Mouse (Mus musculus) stomach, embryonic 14.5 days (tissue): ENCODE data around the gene Trpc4ap. TPM values are rescaled to one million over a fixed set of nuclear protein-coding genes. Genes with fewer than 3 reads are reported as not detected.

ENCODE experiments used
- ATAC-seq: fragments of 200-750 bp; cut with Nextera tagmentation; 2 replicates; pipeline ENCODE4 v1.8.0; 2017; ENCODE audit warnings: low read depth, moderate TSS enrichment; ENCODE audit not compliant: insufficient number of reproducible peaks, insufficient read depth, low FRiP score
- H3K27ac ChIP-seq: fragments of 300-500 bp; sonication (generic); 2 replicates; pipeline ENCODE4 v1.5.1; 2014; ENCODE audit warnings: mild to moderate bottlenecking, low read length, moderate library complexity, mixed read lengths
- H3K27me3 ChIP-seq: fragments of 300-500 bp; sonication (generic); 2 replicates; pipeline ENCODE4 v1.6.1; 2014; ENCODE audit warnings: low read length, control low read depth, mixed read lengths; ENCODE audit not compliant: control insufficient read depth, insufficient read depth
- H3K36me3 ChIP-seq: fragments of 300-500 bp; sonication (generic); 2 replicates; pipeline ENCODE4 v1.6.1; 2014; ENCODE audit warnings: mild to moderate bottlenecking, control low read depth, low read length, moderate library complexity, mixed read lengths; ENCODE audit not compliant: control insufficient read depth, insufficient read depth
- H3K4me1 ChIP-seq: fragments of 300-500 bp; sonication (generic); 2 replicates; pipeline ENCODE4 v1.6.1; 2014; ENCODE audit warnings: low read length, control low read depth, mixed read lengths; ENCODE audit not compliant: control insufficient read depth, insufficient read depth
- H3K4me2 ChIP-seq: fragments of 300-500 bp; sonication (generic); replicated peaks from 2 replicates; pipeline ENCODE4 v1.6.1; 2014; ENCODE audit warnings: low read depth, low read length, control low read depth
- H3K4me3 ChIP-seq: fragments of 300-500 bp; sonication (generic); 2 replicates; pipeline ENCODE4 v1.5.1; 2014; ENCODE audit warnings: low read depth, low read length, control low read depth
- H3K9ac ChIP-seq: fragments of 300-500 bp; sonication (generic); replicated peaks from 2 replicates; pipeline ENCODE4 v1.6.1; 2014; ENCODE audit warnings: low read depth, mild to moderate bottlenecking, control low read depth, low read length, moderate library complexity, mixed read lengths
- H3K9me3 ChIP-seq: fragments of 300-500 bp; sonication (generic); 2 replicates; pipeline ENCODE4 v1.6.1; 2016; ENCODE audit warnings: low read depth, low read length, control low read depth; ENCODE audit not compliant: control insufficient read depth
- WGBS: fragments of 180-500 bp; shearing (Covaris S2); extraction: QIAGEN DNeasy Blood & Tissue Kit; methylation state at CpG from one replicate; pipeline ENCODE4 v1.1.7; 2014; 5-methylcytosine and 5-hydroxymethylcytosine counted together
- polyA plus RNA-seq: library from polyadenylated mRNA; unstranded; fragments of >200 nt; fragmentation: Nextera tagmentation; extraction: Ambion mirVana; gene quantifications from 2 replicates; pipeline ENCODE4 v1.2.1, GENCODE M21; 2014

Trpc4ap gene
- polyA plus RNA-seq, 1 experiment from 2014 or later, result 137 TPM

DNA sequence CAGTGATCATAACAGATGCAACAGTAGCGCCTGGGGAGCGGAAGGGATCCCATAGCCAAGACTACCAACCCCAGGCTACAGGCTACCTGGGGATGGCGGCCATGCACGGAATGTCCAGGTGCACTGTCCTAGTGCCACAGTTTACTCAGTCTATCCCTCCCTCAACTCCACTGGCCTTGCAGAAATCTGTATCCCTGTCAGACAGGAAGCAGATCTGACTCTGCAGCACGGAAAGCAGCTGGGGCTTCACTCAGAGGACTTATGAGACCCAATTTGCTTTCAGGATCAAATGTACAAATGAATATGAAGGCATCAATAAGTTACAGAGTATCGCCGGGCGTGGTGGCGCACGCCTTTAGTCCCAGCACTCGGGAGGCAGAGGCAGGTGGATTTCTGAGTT, 4.4 kb downstream of the Trpc4ap start:
- no peak overlapping the region for H3K4me3 ChIP-seq
- H3K4me2 ChIP-seq, result no peak overlapping the region
- peaks cover 13% of the 10 kb centered on the region for H3K4me1 ChIP-seq
- no peak overlapping the region for H3K9ac ChIP-seq
- 92% methylated on average over 11 of the region's 11 CpGs for WGBS
- no peaks in the 10 kb centered on the region for H3K9me3 ChIP-seq
- no peak overlapping the region for H3K27ac ChIP-seq
- no peaks in the 10 kb centered on the region for H3K27me3 ChIP-seq
- no peaks in the 10 kb centered on the region; the same call in 1 of the 2 replicates for H3K36me3 ChIP-seq
- ATAC-seq, result no peak

- Histone ChIP-seq H3K4me1 (peaks cover 13% of the 10 kb centered on the region), H3K27ac (no peak overlapping the region), H3K4me2 (no peak overlapping the region), H3K36me3 (no peaks in the 10 kb centered on the region; the same call in 1 of the 2 replicates), H3K9me3 (no peaks in the 10 kb centered on the region), H3K27me3 (no peaks in the 10 kb centered on the region), H3K4me3 (no peak overlapping the region), H3K9ac (no peak overlapping the region)
- ATAC-seq, result no peak
- 84% methylated on average over 5 of the region's 5 CpGs for WGBS
Measured at GRCm38 (mm10) chr2:155686572-155686971, 5.6 kb downstream of the Trpc4ap start.

GRCm38 (mm10) chr2:155683821-155684220, 8.4 kb downstream of the Trpc4ap start:
- Histone ChIP-seq H3K4me1 (no peaks in the 10 kb centered on the region), H3K4me2 (no peak overlapping the region), H3K9ac (no peak overlapping the region), H3K36me3 (no peaks in the 10 kb centered on the region; the same call in 1 of the 2 replicates), H3K4me3 (no peak overlapping the region), H3K27me3 (no peaks in the 10 kb centered on the region), H3K9me3 (no peaks in the 10 kb centered on the region), H3K27ac (no peak overlapping the region)
- WGBS, result 87% methylated on average over 5 of the region's 5 CpGs
- no peak for ATAC-seq

DNA sequence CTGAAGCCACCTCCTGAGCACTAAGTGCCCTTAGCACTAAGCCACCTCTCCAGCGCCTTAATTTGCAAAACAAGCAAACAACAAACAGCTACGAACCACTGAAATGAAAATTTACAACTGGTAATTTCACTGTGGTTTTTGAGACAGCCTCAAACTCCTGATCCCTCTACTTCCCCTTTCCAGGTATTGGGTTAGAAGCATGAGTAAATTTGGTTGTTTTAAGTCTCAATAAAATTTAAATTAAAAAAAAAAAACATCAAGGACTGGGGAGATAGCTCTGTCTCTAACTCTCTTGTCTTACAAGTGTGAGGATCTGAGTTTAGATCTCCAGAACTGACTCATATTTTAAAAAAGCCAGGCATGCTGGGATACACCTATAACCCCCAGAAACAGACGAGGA, 9.0 kb downstream of the Trpc4ap start:
- WGBS, result 63% methylated on average over 3 of the region's 3 CpGs
- H3K9me3 ChIP-seq, result no peaks in the 10 kb centered on the region
- H3K4me2 ChIP-seq, result no peak overlapping the region
- no peak overlapping the region for H3K4me3 ChIP-seq
- no peak overlapping the region for H3K27ac ChIP-seq
- H3K27me3 ChIP-seq, result no peaks in the 10 kb centered on the region
- H3K9ac ChIP-seq, result no peak overlapping the region
- no peaks in the 10 kb centered on the region; the same call in 1 of the 2 replicates for H3K36me3 ChIP-seq
- ATAC-seq, result no peak
- no peaks in the 10 kb centered on the region for H3K4me1 ChIP-seq

DNA sequence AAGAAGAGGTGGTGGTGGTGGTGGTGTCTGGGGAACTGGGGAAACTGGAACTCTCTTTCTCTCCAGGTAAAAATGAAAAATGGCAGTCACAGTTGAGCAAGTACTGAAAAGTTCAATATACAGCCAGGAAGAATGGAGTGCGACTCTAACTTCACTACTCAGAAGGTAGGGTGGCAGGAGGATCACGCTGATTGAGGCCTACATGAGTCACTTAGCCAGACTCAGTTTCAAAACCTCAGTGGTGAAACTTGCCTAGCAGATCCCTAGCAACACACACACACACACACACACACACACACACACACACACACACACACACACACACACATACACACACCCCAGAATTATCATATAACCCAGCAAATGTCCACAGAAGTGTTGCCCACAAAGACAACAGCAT, 10.3 kb downstream of the Trpc4ap start:
- H3K9me3 ChIP-seq, result no peaks in the 10 kb centered on the region
- ATAC-seq, result no peak
- H3K36me3 ChIP-seq, result no peaks in the 10 kb centered on the region; the same call in 1 of the 2 replicates

DNA sequence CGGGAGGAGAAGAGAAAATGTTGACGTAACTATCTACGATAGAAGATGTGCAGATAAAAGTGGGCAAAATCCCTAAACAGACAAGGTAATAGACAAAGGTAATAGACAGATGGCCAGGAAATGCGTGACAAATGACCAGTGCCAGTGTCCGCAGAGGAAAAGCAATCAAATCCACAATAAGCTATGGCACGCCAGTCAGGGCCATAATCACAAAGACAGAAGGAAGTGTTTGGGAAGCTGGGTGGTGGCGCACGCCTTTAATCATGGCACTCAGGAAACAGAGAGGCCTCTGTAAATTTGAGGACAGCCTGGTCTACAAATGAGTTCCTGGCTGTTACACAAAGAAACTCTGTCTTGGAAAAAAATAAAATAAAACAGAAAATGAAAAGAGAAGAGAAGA, 11.0 kb downstream of the Trpc4ap start:
- Histone ChIP-seq H3K4me1 (no peaks in the 10 kb centered on the region), H3K27me3 (no peaks in the 10 kb centered on the region), H3K36me3 (no peaks in the 10 kb centered on the region; the same call in 1 of the 2 replicates), H3K4me3 (no peak overlapping the region), H3K4me2 (no peak overlapping the region), H3K9me3 (no peaks in the 10 kb centered on the region), H3K27ac (no peak overlapping the region), H3K9ac (no peak overlapping the region)
- WGBS, result 67% methylated on average over 8 of the region's 8 CpGs
- ATAC-seq, result no peak

More for the DNA sequence above, 10.3 kb downstream of the Trpc4ap start:
- H3K4me1 ChIP-seq, result no peaks in the 10 kb centered on the region
- H3K9ac ChIP-seq, result no peak overlapping the region
- 87% methylated on average over 2 of the region's 2 CpGs for WGBS
- H3K4me2 ChIP-seq, result no peak overlapping the region
- no peaks in the 10 kb centered on the region for H3K27me3 ChIP-seq
- no peak overlapping the region for H3K4me3 ChIP-seq
- no peak overlapping the region for H3K27ac ChIP-seq

GRCm38 (mm10) chr2:155680591-155680990, 11.6 kb downstream of the Trpc4ap start:
- no peak overlapping the region for H3K9ac ChIP-seq
- H3K9me3 ChIP-seq, result no peaks in the 10 kb centered on the region
- H3K27me3 ChIP-seq, result no peaks in the 10 kb centered on the region
- no peak overlapping the region for H3K4me2 ChIP-seq
- no peaks in the 10 kb centered on the region for H3K4me1 ChIP-seq
- no peak for ATAC-seq
- no peak overlapping the region for H3K27ac ChIP-seq
- WGBS, result 61% methylated on average over 5 of the region's 5 CpGs
- H3K36me3 ChIP-seq, result no peaks in the 10 kb centered on the region; the same call in 1 of the 2 replicates
- no peak overlapping the region for H3K4me3 ChIP-seq

DNA sequence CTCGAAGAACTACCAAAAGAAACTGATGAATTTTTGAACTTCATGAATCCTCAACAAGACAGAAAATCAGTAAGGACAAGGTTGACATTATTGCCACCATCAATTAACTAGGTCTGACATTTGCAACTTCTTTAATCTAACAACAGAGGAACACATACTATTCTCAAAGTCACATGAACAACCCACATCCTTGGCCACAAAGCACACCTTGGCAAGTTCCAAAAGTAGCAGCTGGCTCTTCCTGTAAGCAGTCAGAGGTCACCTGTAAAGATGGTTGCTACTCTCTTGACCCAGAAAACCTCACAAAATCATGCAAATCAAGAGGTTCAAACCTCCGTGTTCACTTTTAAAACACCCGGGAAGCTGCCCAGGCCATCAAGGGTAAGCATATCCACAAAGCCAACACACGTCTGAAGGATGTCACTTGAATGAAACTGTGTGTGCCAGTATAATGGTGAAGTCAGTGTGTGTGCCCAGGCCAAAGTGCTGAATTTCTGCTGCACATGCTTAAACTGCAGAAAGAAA, 12.5 kb downstream of the Trpc4ap start:
- Histone ChIP-seq H3K9ac (no peak overlapping the region), H3K27me3 (no peaks in the 10 kb centered on the region), H3K4me3 (no peak overlapping the region), H3K4me1 (no peaks in the 10 kb centered on the region), H3K9me3 (no peaks in the 10 kb centered on the region), H3K4me2 (no peak overlapping the region), H3K27ac (no peak overlapping the region), H3K36me3 (no peaks in the 10 kb centered on the region; the same call in 1 of the 2 replicates)
- no peak for ATAC-seq
- WGBS, result 82% methylated on average over 4 of the region's 4 CpGs

- Histone ChIP-seq H3K4me2 (no peak overlapping the region), H3K27ac (no peak overlapping the region), H3K36me3 (peaks cover 20% of the 10 kb centered on the region), H3K4me1 (no peaks in the 10 kb centered on the region), H3K9me3 (no peaks in the 10 kb centered on the region), H3K9ac (no peak overlapping the region), H3K4me3 (no peak overlapping the region), H3K27me3 (no peaks in the 10 kb centered on the region)
- ATAC-seq, result no peak
- 59% methylated on average over 4 of the region's 4 CpGs for WGBS
Measured at GRCm38 (mm10) chr2:155675118-155675517, 17.1 kb downstream of the Trpc4ap start.
